Mouse (Mus musculus) midbrain, embryonic 11.5 days (tissue): ENCODE results near the gene Dennd4a. TPM values are rescaled to one million over a fixed set of nuclear protein-coding genes. Genes with fewer than 3 reads are reported as not detected.

Source experiments
- ATAC-seq: fragments of 200-750 bp; cut with Nextera tagmentation; 2 replicates; pipeline ENCODE4 v1.8.0; 2017; ENCODE audit warnings: moderate TSS enrichment, moderate library complexity; ENCODE audit not compliant: low FRiP score
- DNase-seq: peaks from one replicate; pipeline ENCODE4 v3.0.0; 2015; ENCODE audit warnings: low spot score; ENCODE audit errors: missing footprints
- H3K27ac ChIP-seq: fragments of 300-500 bp; sonication (generic); 2 replicates; pipeline ENCODE4 v1.5.1; 2014; ENCODE audit warnings: low read depth, low read length
- H3K27me3 ChIP-seq: fragments of 300-500 bp; sonication (generic); 2 replicates; pipeline ENCODE4 v1.6.1; 2014; ENCODE audit warnings: mild to moderate bottlenecking, low read length, moderate library complexity, mixed read lengths; ENCODE audit not compliant: control insufficient read depth, insufficient read depth
- H3K36me3 ChIP-seq: fragments of 300-500 bp; sonication (generic); 2 replicates; pipeline ENCODE4 v1.6.1; 2014; ENCODE audit warnings: mild to moderate bottlenecking, low read length, moderate library complexity, mixed read lengths; ENCODE audit not compliant: control insufficient read depth, insufficient read depth
- H3K4me1 ChIP-seq: fragments of 300-500 bp; sonication (generic); 2 replicates; pipeline ENCODE4 v1.6.1; 2014; ENCODE audit warnings: low read length; ENCODE audit not compliant: control insufficient read depth, insufficient read depth
- H3K4me2 ChIP-seq: fragments of 300-500 bp; sonication (generic); 2 replicates; pipeline ENCODE4 v1.6.1; 2014; ENCODE audit warnings: mild to moderate bottlenecking, moderate library complexity
- H3K4me3 ChIP-seq: fragments of 300-500 bp; sonication (generic); 2 replicates; pipeline ENCODE4 v1.5.1; 2014; ENCODE audit warnings: low read depth, low read length
- H3K9ac ChIP-seq: fragments of 300-500 bp; sonication (generic); 2 replicates; pipeline ENCODE4 v1.6.1; 2014; ENCODE audit warnings: low read length
- H3K9me3 ChIP-seq: fragments of 300-500 bp; sonication (generic); 2 replicates; pipeline ENCODE4 v1.6.1; 2016; ENCODE audit warnings: low read length; ENCODE audit not compliant: control insufficient read depth
- WGBS: fragments of 180-500 bp; shearing (Covaris S2); extraction: QIAGEN DNeasy Blood & Tissue Kit; methylation state at CpG from one replicate; pipeline ENCODE4 v1.1.7; 2014; 5-methylcytosine and 5-hydroxymethylcytosine counted together
- polyA plus RNA-seq: library from polyadenylated mRNA; unstranded; fragments of >200 nt; fragmentation: Nextera tagmentation; extraction: Ambion mirVana; gene quantifications from 2 replicates; pipeline ENCODE4 v1.2.1, GENCODE M21; 2014

Dennd4a gene
- polyA plus RNA-seq, 1 experiment from 2014 or later: 8.9 TPM

DNA sequence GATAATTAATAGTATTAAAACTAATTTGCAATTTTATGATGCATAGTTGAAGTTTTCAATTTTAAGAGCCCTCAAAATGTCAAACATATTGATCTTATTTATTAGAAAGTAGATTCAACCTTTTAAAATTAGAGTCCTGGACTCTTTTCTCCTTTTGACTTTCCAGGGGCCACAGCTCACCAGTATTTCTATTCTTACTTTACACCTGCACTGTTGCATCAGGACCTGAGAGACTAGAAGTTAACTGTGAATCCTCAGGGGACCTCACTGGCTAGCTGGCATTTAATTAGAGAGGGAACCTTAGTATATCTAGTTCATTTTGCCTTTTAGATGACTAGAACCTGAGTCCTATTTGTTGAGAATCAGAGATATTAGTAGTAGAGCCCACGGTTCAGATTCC, 38.4 kb downstream of the Dennd4a start:
- WGBS: 76% methylated on average over 1 of the region's 1 CpGs
- DNase-seq: no peak
- no peak for ATAC-seq

DNA sequence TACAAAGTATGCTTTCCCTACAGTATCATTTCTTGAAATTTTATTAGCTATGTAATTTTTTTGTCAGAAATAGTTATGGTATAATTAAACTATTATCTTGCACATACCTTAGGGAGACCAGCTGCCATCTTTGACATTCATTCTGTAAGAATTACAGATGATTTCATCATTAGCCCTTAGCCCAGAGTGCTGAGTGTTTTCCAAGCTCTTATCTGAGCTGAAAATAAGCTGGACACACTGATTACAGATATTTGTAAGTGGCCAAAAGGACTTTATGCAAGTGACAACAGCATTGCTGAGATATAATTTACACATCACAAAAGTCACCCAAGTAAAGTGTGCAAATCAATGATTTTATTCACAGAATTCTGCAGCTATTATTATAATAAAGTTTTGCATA, 48.9 kb downstream of the Dennd4a start:
- Histone ChIP-seq H3K27me3 (no peaks in the 10 kb centered on the region), H3K4me2 (no peak overlapping the region), H3K4me3 (no peak overlapping the region), H3K9me3 (no peaks in the 10 kb centered on the region), H3K9ac (no peak overlapping the region), H3K36me3 (no peaks in the 10 kb centered on the region), H3K4me1 (no peaks in the 10 kb centered on the region), H3K27ac (no peak overlapping the region)
- DNase-seq (no peak), ATAC-seq (no peak)

More for the DNA sequence above, 38.4 kb downstream of the Dennd4a start:
- H3K4me2 ChIP-seq: no peak overlapping the region
- H3K4me3 ChIP-seq: no peak overlapping the region
- H3K9ac ChIP-seq: no peak overlapping the region
- H3K4me1 ChIP-seq: no peaks in the 10 kb centered on the region
- H3K27ac ChIP-seq: no peak overlapping the region
- H3K27me3 ChIP-seq: no peaks in the 10 kb centered on the region
- H3K36me3 ChIP-seq: no peaks in the 10 kb centered on the region
- no peaks in the 10 kb centered on the region for H3K9me3 ChIP-seq

DNA sequence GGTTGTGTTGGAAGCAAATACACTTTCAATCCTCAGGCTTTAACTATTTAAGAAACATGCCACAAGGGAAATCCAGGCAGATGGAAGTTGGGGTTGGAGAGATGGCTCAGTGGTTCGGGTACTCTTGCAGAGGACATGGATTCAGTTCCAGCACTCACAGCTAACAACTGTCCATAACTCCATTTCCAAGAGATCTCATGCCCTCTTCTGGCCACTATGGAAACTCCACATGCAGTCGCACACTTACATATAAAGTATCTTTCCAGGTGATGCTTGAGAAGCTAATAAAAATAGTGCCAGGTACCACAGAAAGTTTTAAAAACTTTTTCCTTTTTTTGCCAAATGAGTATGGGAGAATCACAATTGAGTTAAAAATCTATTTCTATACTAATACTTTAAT, 51.5 kb downstream of the Dennd4a start:
- no peak overlapping the region for H3K27ac ChIP-seq
- ATAC-seq (no peak), DNase-seq (no peak)
- no peak overlapping the region for H3K4me2 ChIP-seq
- no peaks in the 10 kb centered on the region for H3K36me3 ChIP-seq
- 87% methylated on average over 2 of the region's 2 CpGs for WGBS
- H3K9me3 ChIP-seq: no peaks in the 10 kb centered on the region
- no peak overlapping the region for H3K9ac ChIP-seq
- H3K4me1 ChIP-seq: no peaks in the 10 kb centered on the region
- no peak overlapping the region for H3K4me3 ChIP-seq
- no peaks in the 10 kb centered on the region for H3K27me3 ChIP-seq

DNA sequence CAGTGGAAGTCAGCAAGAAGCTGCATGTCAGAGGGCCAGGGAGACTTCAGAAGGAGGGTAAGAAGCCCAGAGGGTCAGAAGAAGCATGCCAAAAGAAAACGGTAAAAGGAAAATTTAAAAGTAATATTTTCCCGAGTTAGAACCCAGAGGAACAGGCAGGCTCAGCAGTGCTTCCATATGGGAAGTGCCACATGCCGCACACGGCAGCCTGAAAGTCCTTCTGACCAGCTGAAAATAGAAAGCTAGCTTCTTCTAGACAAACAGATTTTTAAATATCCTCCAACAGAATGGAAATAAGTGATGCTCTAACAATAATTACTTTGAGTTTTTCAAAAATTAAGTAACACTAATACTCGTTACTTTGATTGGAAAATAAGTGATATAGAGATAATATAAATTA, 74.9 kb downstream of the Dennd4a start:
- Histone ChIP-seq H3K27ac (no peak overlapping the region), H3K4me1 (no peaks in the 10 kb centered on the region), H3K4me2 (no peak overlapping the region), H3K9me3 (no peaks in the 10 kb centered on the region), H3K36me3 (no peaks in the 10 kb centered on the region), H3K4me3 (no peak overlapping the region), H3K27me3 (no peaks in the 10 kb centered on the region), H3K9ac (no peak overlapping the region)
- DNase-seq: no peak
- WGBS: 88% methylated on average over 5 of the region's 5 CpGs
- no peak for ATAC-seq

DNA sequence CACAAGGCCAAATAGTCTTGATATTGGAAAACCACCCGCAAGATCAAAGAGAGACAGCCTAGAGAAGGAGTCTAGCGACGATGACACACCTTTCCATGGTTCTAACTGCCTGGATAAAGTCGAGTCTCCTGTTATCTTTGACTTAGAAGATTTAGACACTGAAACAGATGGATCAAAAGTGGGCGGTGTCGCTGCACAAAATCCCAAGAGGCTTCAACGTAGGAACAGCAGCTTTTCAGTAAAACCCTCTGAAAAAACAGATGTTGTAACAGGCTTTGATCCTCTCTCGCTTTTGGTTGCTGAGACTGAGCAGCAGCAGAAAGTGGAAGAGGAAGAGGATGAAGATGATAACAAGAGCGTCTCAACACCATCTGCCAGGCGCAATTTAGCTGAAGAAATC, 85.5 kb downstream of the Dennd4a start:
- H3K4me2 ChIP-seq: no peak overlapping the region
- H3K4me3 ChIP-seq: no peak overlapping the region
- no peak for ATAC-seq
- no peaks in the 10 kb centered on the region; the same call in none of the 2 replicates for H3K36me3 ChIP-seq
- DNase-seq: no peak
- H3K27ac ChIP-seq: no peak overlapping the region
- WGBS: 90% methylated on average over 10 of the region's 10 CpGs
- H3K4me1 ChIP-seq: no peaks in the 10 kb centered on the region
- H3K27me3 ChIP-seq: no peaks in the 10 kb centered on the region
- H3K9me3 ChIP-seq: no peaks in the 10 kb centered on the region
- no peak overlapping the region for H3K9ac ChIP-seq

DNA sequence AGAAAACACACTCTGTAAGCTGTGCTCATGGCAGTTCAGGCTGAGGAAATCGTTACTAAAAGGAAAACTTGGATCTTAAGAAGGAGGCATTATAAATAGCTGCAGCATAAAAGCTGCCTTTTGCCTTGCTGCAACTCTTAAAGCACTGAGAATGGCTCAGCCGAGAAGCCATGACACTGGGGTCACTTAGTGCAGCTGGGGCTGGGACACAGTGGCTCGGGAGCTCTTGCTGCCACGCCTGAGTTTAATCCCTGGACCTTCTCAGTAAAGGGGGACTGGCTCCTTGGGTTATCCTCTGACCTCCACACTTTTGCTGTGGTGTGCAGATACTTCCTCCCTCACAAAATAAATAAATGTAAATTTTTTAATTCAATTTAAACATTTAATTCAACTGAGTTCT, 91.7 kb downstream of the Dennd4a start:
- DNase-seq (no peak), ATAC-seq (no peak)
- Histone ChIP-seq H3K36me3 (no peaks in the 10 kb centered on the region), H3K27ac (no peak overlapping the region; the same call in 1 of the 2 replicates), H3K4me2 (no peak overlapping the region), H3K9ac (no peak overlapping the region), H3K4me1 (no peaks in the 10 kb centered on the region), H3K4me3 (no peak overlapping the region), H3K27me3 (no peaks in the 10 kb centered on the region), H3K9me3 (no peaks in the 10 kb centered on the region)
- 31% methylated on average over 4 of the region's 4 CpGs for WGBS

DNA sequence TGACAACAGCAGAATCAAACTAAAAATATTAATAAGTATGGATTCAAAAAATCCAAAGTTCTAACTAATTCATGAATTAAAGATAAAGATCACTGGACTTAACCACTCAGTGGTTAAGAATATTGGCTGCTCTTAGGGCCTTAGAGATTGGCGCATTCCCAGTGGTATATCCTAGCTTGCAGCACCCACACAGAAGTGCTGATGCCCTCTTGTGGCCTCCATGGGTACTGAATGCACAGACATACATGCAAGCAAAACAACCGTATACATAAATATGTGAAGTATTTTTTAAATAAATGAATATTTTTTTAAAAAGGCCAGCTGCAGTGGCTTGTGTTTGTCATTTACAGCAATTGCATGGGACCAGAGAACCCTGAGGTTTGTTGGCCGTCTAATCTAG, 92.2 kb downstream of the Dennd4a start:
- no peaks in the 10 kb centered on the region for H3K36me3 ChIP-seq
- no peak overlapping the region for H3K4me2 ChIP-seq
- no peak overlapping the region for H3K9ac ChIP-seq
- 72% methylated on average over 3 of the region's 3 CpGs for WGBS
- no peak overlapping the region for H3K27ac ChIP-seq
- DNase-seq: peak; percentile 92
- no peak for ATAC-seq
- no peaks in the 10 kb centered on the region for H3K27me3 ChIP-seq
- H3K9me3 ChIP-seq: no peaks in the 10 kb centered on the region
- H3K4me1 ChIP-seq: no peaks in the 10 kb centered on the region
- H3K4me3 ChIP-seq: no peak overlapping the region

DNA sequence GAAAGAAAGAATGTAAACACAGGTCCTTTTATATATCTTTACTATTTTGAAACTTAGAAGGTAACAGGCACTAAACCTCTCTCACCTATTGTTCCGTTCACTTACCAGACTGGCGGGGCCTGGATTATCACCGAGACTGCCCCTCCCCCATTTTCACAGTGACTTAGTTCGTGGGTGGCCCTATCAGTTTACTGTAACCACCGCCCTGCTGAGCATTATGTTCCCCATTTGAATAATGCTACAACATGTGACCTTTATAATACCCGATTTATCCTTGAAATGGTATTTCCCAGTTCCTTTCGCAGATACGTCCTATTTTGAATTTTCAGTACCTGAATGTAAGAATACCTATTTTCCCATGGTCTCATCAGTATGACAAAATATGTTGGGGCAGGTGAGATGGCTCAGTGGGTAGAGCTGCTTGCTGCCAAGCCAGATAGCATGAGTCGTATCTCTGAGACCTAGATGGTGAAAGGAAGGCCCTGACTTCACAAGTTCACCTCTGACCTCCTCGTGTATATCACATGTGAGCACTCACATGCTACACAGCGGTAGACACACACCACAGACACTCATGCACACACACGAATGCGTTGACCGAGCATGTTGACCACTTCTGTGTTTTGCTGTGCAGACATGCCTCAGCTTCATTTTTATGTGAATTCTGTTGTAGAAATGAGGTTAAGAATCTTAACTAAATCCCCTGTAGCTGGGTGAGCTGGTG, 93.9 kb downstream of the Dennd4a start:
- 91% methylated on average over 14 of the region's 14 CpGs for WGBS
- H3K36me3 ChIP-seq: no peaks in the 10 kb centered on the region
- ATAC-seq: no peak

DNA sequence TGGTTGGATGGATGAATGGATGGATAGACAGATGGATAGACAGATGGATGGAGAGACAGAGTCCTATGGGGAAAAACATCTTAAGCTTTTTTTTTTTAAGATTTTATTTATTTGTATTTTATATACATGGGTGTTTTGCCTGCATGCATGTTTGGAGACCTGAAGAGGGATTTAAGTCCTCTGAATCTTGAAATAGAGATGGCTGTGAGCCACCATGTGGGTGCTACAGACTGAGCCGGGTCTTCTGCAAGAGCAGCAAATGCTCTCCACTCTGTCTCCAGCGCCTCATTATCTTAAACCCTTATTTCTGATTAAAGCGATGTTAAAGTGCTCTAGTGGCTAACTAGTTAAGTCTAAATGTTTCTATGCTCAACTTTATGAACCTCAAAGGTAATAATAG, 96.3 kb downstream of the Dennd4a start:
- Histone ChIP-seq H3K4me3 (no peak overlapping the region), H3K36me3 (no peaks in the 10 kb centered on the region), H3K9me3 (no peaks in the 10 kb centered on the region), H3K27ac (no peak overlapping the region), H3K4me1 (no peaks in the 10 kb centered on the region), H3K9ac (no peak overlapping the region), H3K27me3 (no peaks in the 10 kb centered on the region), H3K4me2 (no peak overlapping the region)
- DNase-seq (no peak), ATAC-seq (no peak)
- WGBS: 89% methylated on average over 3 of the region's 3 CpGs

More for the DNA sequence above, 93.9 kb downstream of the Dennd4a start:
- no peak overlapping the region for H3K4me2 ChIP-seq
- H3K4me3 ChIP-seq: no peak overlapping the region
- no peak for DNase-seq
- no peak overlapping the region for H3K27ac ChIP-seq
- H3K9me3 ChIP-seq: no peaks in the 10 kb centered on the region
- H3K27me3 ChIP-seq: no peaks in the 10 kb centered on the region
- no peak overlapping the region for H3K9ac ChIP-seq
- no peaks in the 10 kb centered on the region for H3K4me1 ChIP-seq
